Mouse (Mus musculus) mature B cell (primary cell): ENCODE results near the gene Rft1.

Source experiments
- in situ Hi-C: fragments of 300-500 bp; cut with MboI; formaldehyde crosslinking; loops from 2 replicates; pipeline ENCODE4 v1.14.3; 2019

Gene Rft1

DNA sequence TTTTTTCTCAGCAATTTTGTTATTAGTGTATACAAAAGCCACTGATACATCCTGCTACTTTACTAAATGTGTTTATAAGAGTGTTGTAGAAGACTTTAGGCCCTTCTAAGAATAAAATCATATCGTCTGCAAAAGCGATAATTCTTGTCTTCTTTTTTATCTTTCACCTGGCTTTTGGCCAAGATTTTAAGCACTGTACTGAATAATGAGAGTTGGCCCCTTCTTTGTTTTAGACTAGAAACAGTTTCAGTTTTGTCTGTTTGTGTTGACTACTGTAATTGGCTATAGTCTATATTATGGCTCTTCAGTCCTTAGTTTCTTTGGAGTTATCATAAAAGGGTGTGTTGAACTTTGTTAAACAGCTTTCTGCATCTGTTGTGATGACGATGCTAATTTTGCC lies 77.7 kb downstream of the Rft1 start:
- in situ Hi-C loops: no loop called here

DNA sequence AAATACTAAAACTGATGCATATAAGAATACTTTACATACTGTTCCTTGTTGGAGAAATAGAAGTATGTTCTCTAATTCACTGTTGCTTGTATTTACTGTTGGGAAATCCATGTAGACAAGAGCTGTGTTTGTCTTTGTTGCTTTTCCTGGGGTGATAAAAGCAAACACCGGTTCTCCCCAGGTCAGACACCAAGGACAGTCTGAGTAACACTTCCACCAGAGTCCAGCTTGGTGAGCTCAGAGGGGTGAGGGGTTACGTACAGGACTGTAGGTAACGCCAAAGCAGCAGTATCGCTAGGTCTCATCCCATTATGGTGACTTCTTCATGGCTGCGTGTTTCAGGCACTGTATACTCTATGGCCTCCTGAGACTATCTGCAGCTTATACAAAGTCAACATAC lies 80.5 kb downstream of the Rft1 start:
- in situ Hi-C loops: no loop called here

DNA sequence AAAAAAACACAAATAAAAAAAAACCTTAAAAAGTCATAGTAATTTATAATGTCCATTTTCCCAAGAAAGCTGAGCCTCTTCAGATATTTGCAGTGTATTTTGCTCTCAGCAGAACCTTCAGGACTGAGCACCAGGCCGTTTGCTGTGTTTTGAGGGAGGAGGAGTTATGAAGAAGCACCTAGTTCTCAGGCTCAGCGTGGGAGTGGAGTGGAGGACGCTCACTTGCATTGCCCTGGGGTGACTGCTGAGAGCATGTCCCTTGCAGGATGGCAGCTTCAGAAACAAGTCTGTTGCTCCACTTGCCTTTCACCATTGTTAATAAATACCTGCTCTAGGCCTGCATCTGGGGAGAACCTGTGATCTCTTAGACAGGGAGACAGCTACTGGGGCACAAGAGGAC lies 81.7 kb downstream of the Rft1 start:
- in situ Hi-C loops: no loop called here

DNA sequence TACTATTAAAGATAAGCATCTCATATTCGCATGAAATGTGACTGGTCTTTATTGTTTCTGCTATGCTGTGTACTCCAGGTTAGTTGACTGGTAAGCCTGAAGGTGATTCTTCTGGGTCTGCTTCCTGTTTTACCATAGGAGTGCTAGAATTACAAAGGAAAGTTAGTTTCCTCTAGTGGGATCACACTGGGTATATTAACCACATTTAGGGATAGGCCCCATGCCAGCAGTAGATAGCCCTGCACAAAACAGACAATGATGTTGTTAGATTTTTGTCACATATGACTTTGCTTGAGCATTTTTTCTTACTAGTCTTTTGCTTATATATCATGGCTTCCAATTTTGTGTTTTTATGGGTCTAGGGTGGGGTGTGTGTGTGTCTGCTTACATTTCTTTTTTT lies 82.3 kb downstream of the Rft1 start:
- in situ Hi-C loops: no loop called here
